Mouse (Mus musculus) kidney, postnatal 25 days (tissue): ENCODE data around the gene Dexi.

Experiments used
- DNase-seq, 2 experiments: peaks; one replicate each; pipeline ENCODE4 v3.0.0; 2021; ENCODE audit warnings: mixed read lengths in 2 of 2

Gene Dexi

GRCm38 (mm10) chr16:10542698-10543365 lies at the start of gene Dexi:
TSS of gene Dexi (minus strand) at chr16:10543054.
- peak; percentile 95 to 98 for DNase-seq

GRCm38 (mm10) chr16:10586546-10586945 lies 43.7 kb upstream of the Dexi start:
- DNase-seq = peak in 1 of 2 experiments; percentile 8

- DNase-seq = no peak
These were observed 42.3 kb upstream of the Dexi start for GRCm38 (mm10) chr16:10585165-10585564.

- no peak for DNase-seq
These were observed 38.5 kb upstream of the Dexi start for GRCm38 (mm10) chr16:10581234-10581898.

- DNase-seq = no peak
These were observed 35.5 kb upstream of the Dexi start for GRCm38 (mm10) chr16:10578376-10578775.

GRCm38 (mm10) chr16:10577548-10577947 lies 34.7 kb upstream of the Dexi start:
- no peak for DNase-seq

GRCm38 (mm10) chr16:10575915-10576314 lies 33.1 kb upstream of the Dexi start:
- DNase-seq = no peak

GRCm38 (mm10) chr16:10574936-10575335 lies 32.1 kb upstream of the Dexi start:
- DNase-seq = no peak

GRCm38 (mm10) chr16:10571820-10572219 lies 29.0 kb upstream of the Dexi start:
- DNase-seq = no peak

GRCm38 (mm10) chr16:10570708-10571107 lies 27.9 kb upstream of the Dexi start:
- peak; percentile 57 to 77 for DNase-seq

GRCm38 (mm10) chr16:10569809-10570395 lies 27.0 kb upstream of the Dexi start:
- no peak for DNase-seq

- DNase-seq = no peak
These were observed 24.3 kb upstream of the Dexi start for GRCm38 (mm10) chr16:10567153-10567552.

GRCm38 (mm10) chr16:10565278-10565885 lies 22.5 kb upstream of the Dexi start:
- DNase-seq = peak; percentile 60 to 71

GRCm38 (mm10) chr16:10559991-10560390 lies 17.1 kb upstream of the Dexi start:
- no peak for DNase-seq

GRCm38 (mm10) chr16:10553858-10554257 lies 11.0 kb upstream of the Dexi start:
- DNase-seq = no peak

- DNase-seq = no peak
These were observed 8.7 kb upstream of the Dexi start for GRCm38 (mm10) chr16:10551592-10551991.

GRCm38 (mm10) chr16:10549600-10549999 lies 6.7 kb upstream of the Dexi start:
- DNase-seq = no peak

- DNase-seq = no peak
These were observed 6.1 kb upstream of the Dexi start for GRCm38 (mm10) chr16:10548938-10549337.

GRCm38 (mm10) chr16:10546865-10547264 lies 4.0 kb upstream of the Dexi start:
- DNase-seq = no peak

GRCm38 (mm10) chr16:10544995-10545622 lies 2.3 kb upstream of the Dexi start, which contains the start of gene Clec16a:
TSS of gene Clec16a (plus strand) at chr16:10545339.
- peak; percentile 96 to 98 for DNase-seq

GRCm38 (mm10) chr16:10542266-10542665 lies 588 bp downstream of the Dexi start:
- peak; percentile 10 to 40 for DNase-seq

- DNase-seq = peak in 1 of 2 experiments; percentile 8
These were observed 1.3 kb downstream of the Dexi start for GRCm38 (mm10) chr16:10541598-10541930.
